Mouse (Mus musculus): ENCODE measurements around the gene Evi2a.
A peak's percentile ranks its signal among the peaks of the same experiment; 100 is the strongest.

The Evi2a gene

GRCm38 (mm10) chr11:79523560-79524309 lies 6.7 kb downstream of the Evi2a start, which contains the start of gene Evi2b:
Evi2b (minus strand) TSS chr11:79523762.
- peak; percentile 68 for DNase-seq

GRCm38 (mm10) chr11:79522944-79523343 lies 7.5 kb downstream of the Evi2a start:
- DNase-seq, result no peak

GRCm38 (mm10) chr11:79521930-79522329 lies 8.5 kb downstream of the Evi2a start:
- peak; percentile 38 for DNase-seq

GRCm38 (mm10) chr11:79520772-79521171 lies 9.6 kb downstream of the Evi2a start:
- no peak for DNase-seq

GRCm38 (mm10) chr11:79519878-79520291 lies 10.5 kb downstream of the Evi2a start:
- DNase-seq, result no peak

- no peak for DNase-seq
Observed at GRCm38 (mm10) chr11:79519299-79519698, 11.1 kb downstream of the Evi2a start.

GRCm38 (mm10) chr11:79515798-79516197 lies 14.6 kb downstream of the Evi2a start:
- no peak for DNase-seq

GRCm38 (mm10) chr11:79515331-79515730 lies 15.1 kb downstream of the Evi2a start:
- no peak for DNase-seq

- no peak for DNase-seq
Observed at GRCm38 (mm10) chr11:79511970-79512369, 18.4 kb downstream of the Evi2a start.

GRCm38 (mm10) chr11:79504506-79504905 lies 25.9 kb downstream of the Evi2a start:
- no peak for DNase-seq

- no peak for DNase-seq
Observed at GRCm38 (mm10) chr11:79503845-79504244, 26.6 kb downstream of the Evi2a start, which contains the start of gene Omg. Omg (minus strand) TSS chr11:79504084.

- DNase-seq, result no peak
Observed at GRCm38 (mm10) chr11:79502917-79503316, 27.5 kb downstream of the Evi2a start.

- no peak for DNase-seq
Observed at GRCm38 (mm10) chr11:79494976-79495800, 35.2 kb downstream of the Evi2a start.

- no peak for DNase-seq
Observed at GRCm38 (mm10) chr11:79484721-79485120, 45.7 kb downstream of the Evi2a start.

GRCm38 (mm10) chr11:79483876-79484528 lies 46.4 kb downstream of the Evi2a start:
- no peak for DNase-seq

GRCm38 (mm10) chr11:79483392-79483791 lies 47.0 kb downstream of the Evi2a start:
- DNase-seq, result no peak

Data from thymus, postnatal 4 days (tissue).